Mouse (Mus musculus) heart, adult 2 months (tissue): Measurements from ENCODE around the gene Atg14. TPM values are rescaled to one million over a fixed set of nuclear protein-coding genes. Genes with fewer than 3 reads are reported as not detected.
"Not testable (repeated sequence)": the region's sequence is repeated elsewhere in the genome, so short reads cannot be mapped to it uniquely, and the experiment has no call there.

Experiments
- DNase-seq, 2 experiments: peaks; one replicate each; pipeline ENCODE4 v3.0.0; 2021
- H3K27ac ChIP-seq: fragments of 200-600 bp; 2 replicates; pipeline ENCODE4 v1.8.1; 2022
- H3K27me3 ChIP-seq: fragments of 200-500 bp; 2 replicates; pipeline ENCODE4 v1.6.1; 2012; ENCODE audit warnings: mild to moderate bottlenecking, low read length, inconsistent platforms, mixed read lengths; ENCODE audit not compliant: control insufficient read depth, insufficient read depth
- H3K36me3 ChIP-seq: fragments of 200-500 bp; 2 replicates; pipeline ENCODE4 v1.6.1; 2012; ENCODE audit warnings: low read length, inconsistent platforms; ENCODE audit not compliant: control insufficient read depth, insufficient read depth
- H3K4me1 ChIP-seq: fragments of 200-500 bp; 2 replicates; pipeline ENCODE4 v1.6.1; 2011; ENCODE audit warnings: low read length; ENCODE audit not compliant: control insufficient read depth, insufficient read depth
- H3K4me3 ChIP-seq: fragments of 200-600 bp; 2 replicates; pipeline ENCODE4 v1.8.1; 2022
- H3K79me2 ChIP-seq: fragments of 200-500 bp; replicated peaks from 2 replicates; pipeline ENCODE4 v1.6.1; 2012; ENCODE audit warnings: mild to moderate bottlenecking, inconsistent platforms, low read length, moderate library complexity, mixed read lengths; ENCODE audit not compliant: control insufficient read depth, insufficient read depth
- H3K9ac ChIP-seq: fragments of 200-500 bp; 2 replicates; pipeline ENCODE4 v1.6.1; 2012; ENCODE audit warnings: low read depth, mild to moderate bottlenecking, control low read depth, inconsistent platforms, low read length, mixed read lengths
- CTCF ChIP-seq: fragments of 200-600 bp; IDR thresholded peaks from 2 replicates; pipeline ENCODE4 v1.8.1; 2022; ENCODE audit warnings: antibody characterized with exemption, mild to moderate bottlenecking, moderate library complexity
- EP300 ChIP-seq: fragments of 200-500 bp; IDR thresholded peaks from 2 replicates; pipeline ENCODE4 v1.6.1; 2011; ENCODE audit warnings: low read depth, low read length, control low read depth; ENCODE audit not compliant: insufficient read depth
- POLR2A ChIP-seq: fragments of 200-500 bp; IDR thresholded peaks from 2 replicates; pipeline ENCODE4 v1.6.1; 2011; ENCODE audit warnings: mild to moderate bottlenecking, low read depth, low read length, control low read depth; ENCODE audit not compliant: insufficient read depth
- WGBS: fragments of 180-500 bp; shearing (Covaris S2); methylation state at CpG from one replicate; pipeline ENCODE4 v1.1.7; 2018; 5-methylcytosine and 5-hydroxymethylcytosine counted together
- intact Hi-C: fragments of 180-260 bp; cut with DNase I; formaldehyde crosslinking; loops from one replicate; pipeline ENCODE4 v1.15.1; 2025
- long read RNA-seq: library from polyadenylated mRNA; stranded (forward); transcript quantifications from one replicate; pipeline ENCODE4 v2.0.0, GENCODE M21; 2021
- polyA plus RNA-seq: library from polyadenylated mRNA; depleted of rRNA; stranded (reverse); fragments of >200 nt; gene quantifications from 2 replicates; pipeline ENCODE4 v1.2.3, GENCODE M21; 2012; rRNA removed
- total RNA-seq, 2 experiments: library from RNA; stranded (reverse); gene quantifications; 2 replicates each; pipeline ENCODE4 v1.2.3; 2021

The Atg14 gene
- total RNA-seq, result 10 to 100 TPM in 1 of 2 experiments, 1 to 10 TPM in 1; 7.9 to 11.6 TPM
- 6.4 and 8.6 TPM in 2 replicates for polyA plus RNA-seq
- long read RNA-seq, transcript Atg14-201 (10 exons, 3,450 nt), result major isoform, 19 of 21 reads
- long read RNA-seq, partial matches to known transcripts, result 2 of 21 reads
- long read RNA-seq, other reads (novel, unspliced or antisense), result 0 of 21 reads

- DNase-seq, intact Hi-C loops, H3K27ac ChIP-seq, H3K27me3 ChIP-seq, H3K4me3 ChIP-seq, H3K9ac ChIP-seq, H3K36me3 ChIP-seq, H3K4me1 ChIP-seq, H3K79me2 ChIP-seq: not testable (repeated sequence)
- WGBS, result 91% methylated on average over 11 of the region's 11 CpGs
Observed at GRCm38 (mm10) chr14:47570549-47570948, at the start of gene Atg14. TSS of gene Atg14 (minus strand) at chr14:47570649.

GRCm38 (mm10) chr14:47618891-47619290, 48.4 kb upstream of the Atg14 start:
- H3K36me3 ChIP-seq, result no peaks in the 10 kb centered on the region
- intact Hi-C loops, result no loop called here
- H3K79me2 ChIP-seq, result no peaks in the 10 kb centered on the region
- H3K27me3 ChIP-seq, result no peaks in the 10 kb centered on the region
- no peak for DNase-seq
- no peak for TF ChIP-seq CTCF
- no peak for TF ChIP-seq EP300
- no peak for TF ChIP-seq POLR2A
- H3K27ac ChIP-seq, result no peak overlapping the region
- no peaks in the 10 kb centered on the region for H3K4me1 ChIP-seq
- 82% methylated on average over 5 of the region's 5 CpGs for WGBS
- no peak overlapping the region for H3K4me3 ChIP-seq
- H3K9ac ChIP-seq, result no peak overlapping the region

- H3K4me3 ChIP-seq, result no peak overlapping the region
- H3K9ac ChIP-seq, result no peak overlapping the region
- H3K27me3 ChIP-seq, result no peaks in the 10 kb centered on the region
- intact Hi-C loops, result no loop called here
- 62% methylated on average over 7 of the region's 7 CpGs for WGBS
- DNase-seq, result peak in 1 of 2 experiments; percentile 8
- H3K79me2 ChIP-seq, result no peaks in the 10 kb centered on the region
- no peak overlapping the region for H3K27ac ChIP-seq
- no peaks in the 10 kb centered on the region for H3K36me3 ChIP-seq
- no peaks in the 10 kb centered on the region for H3K4me1 ChIP-seq
- TF ChIP-seq CTCF, result no peak
Observed at GRCm38 (mm10) chr14:47613254-47613653, 42.8 kb upstream of the Atg14 start.

- no peaks in the 10 kb centered on the region for H3K36me3 ChIP-seq
- H3K27ac ChIP-seq, result no peak overlapping the region
- H3K27me3 ChIP-seq, result no peaks in the 10 kb centered on the region
- no peak overlapping the region for H3K9ac ChIP-seq
- 18% methylated on average over 11 of the region's 11 CpGs for WGBS
- H3K4me1 ChIP-seq, result no peaks in the 10 kb centered on the region; the same call in 1 of the 2 replicates
- no peaks in the 10 kb centered on the region for H3K79me2 ChIP-seq
- H3K4me3 ChIP-seq, result no peak overlapping the region
- intact Hi-C loops, result loop anchor here (5.0 kb wide), 2 partner anchors 74 to 769 kb away; no protein-coding TSS in a partner anchor
- TF ChIP-seq CTCF, result peak; percentile 82
- TF ChIP-seq POLR2A, result no peak
- TF ChIP-seq EP300, result 0 out of 2 replicates have a peak, but pooled peaks have one; percentile 48
- DNase-seq, result peak; percentile 35 to 37
Observed at GRCm38 (mm10) chr14:47597942-47598388, 27.5 kb upstream of the Atg14 start.

GRCm38 (mm10) chr14:47594426-47595103, 24.1 kb upstream of the Atg14 start:
- Histone ChIP-seq H3K27ac (no peak overlapping the region), H3K4me3 (no peak overlapping the region), H3K4me1 (no peaks in the 10 kb centered on the region; the same call in 1 of the 2 replicates), H3K79me2 (no peaks in the 10 kb centered on the region), H3K27me3 (no peaks in the 10 kb centered on the region), H3K36me3 (no peaks in the 10 kb centered on the region), H3K9ac (no peak overlapping the region)
- DNase-seq, result no peak
- WGBS, result 41% methylated on average over 7 of the region's 7 CpGs
- TF ChIP-seq CTCF (no peak), POLR2A (no peak), EP300 (no peak)
- intact Hi-C loops, result loop anchor here (5.0 kb wide), 2 partner anchors 78 to 773 kb away; no protein-coding TSS in a partner anchor

- H3K27ac ChIP-seq, result no peak overlapping the region
- TF ChIP-seq EP300, result no peak
- no peak for TF ChIP-seq POLR2A
- no peak for TF ChIP-seq CTCF
- no peaks in the 10 kb centered on the region for H3K27me3 ChIP-seq
- H3K4me1 ChIP-seq, result no peaks in the 10 kb centered on the region
- 69% methylated on average over 10 of the region's 10 CpGs for WGBS
- no peak overlapping the region for H3K4me3 ChIP-seq
- no peaks in the 10 kb centered on the region for H3K79me2 ChIP-seq
- H3K36me3 ChIP-seq, result no peaks in the 10 kb centered on the region
- no peak for DNase-seq
- no peak overlapping the region for H3K9ac ChIP-seq
- intact Hi-C loops, result no loop called here
Observed at GRCm38 (mm10) chr14:47590391-47590975, 20.0 kb upstream of the Atg14 start.
